Mouse (Mus musculus) forebrain, embryonic 14.5 days (tissue): ENCODE results near the gene Osbpl5. TPM values are rescaled to one million over a fixed set of nuclear protein-coding genes. Genes with fewer than 3 reads are reported as not detected.
"Not testable (repeated sequence)": the region's sequence is repeated elsewhere in the genome, so short reads cannot be mapped to it uniquely, and the experiment has no call there.

Experiments
- ATAC-seq: fragments of 200-750 bp; cut with Nextera tagmentation; 2 replicates; pipeline ENCODE4 v1.8.0; 2017; ENCODE audit warnings: mild to moderate bottlenecking, moderate library complexity
- DNase-seq: peaks from one replicate; pipeline ENCODE4 v3.0.0-alpha.2; 2015; ENCODE audit warnings: low spot score
- H3K27ac ChIP-seq: fragments of 300-500 bp; sonication (generic); 2 replicates; pipeline ENCODE4 v1.5.1; 2014; ENCODE audit warnings: low read depth, mild to moderate bottlenecking, control low read depth, low read length, moderate library complexity
- H3K27me3 ChIP-seq: fragments of 300-500 bp; sonication (generic); replicated peaks from 2 replicates; pipeline ENCODE4 v1.6.1; 2014; ENCODE audit warnings: low read length, control low read depth, mixed read lengths; ENCODE audit not compliant: control insufficient read depth, insufficient read depth
- H3K36me3 ChIP-seq: fragments of 300-500 bp; sonication (generic); 2 replicates; pipeline ENCODE4 v1.6.1; 2014; ENCODE audit warnings: low read length, control low read depth; ENCODE audit not compliant: control insufficient read depth, insufficient read depth
- H3K4me1 ChIP-seq: fragments of 300-500 bp; sonication (generic); 2 replicates; pipeline ENCODE4 v1.6.1; 2014; ENCODE audit warnings: antibody characterized with exemption, low read length, control low read depth; ENCODE audit not compliant: control insufficient read depth, insufficient read depth
- H3K4me2 ChIP-seq: fragments of 300-500 bp; sonication (generic); 2 replicates; pipeline ENCODE4 v1.6.1; 2014; ENCODE audit warnings: mild to moderate bottlenecking, control low read depth, low read length
- H3K4me3 ChIP-seq: fragments of 300-500 bp; sonication (generic); 2 replicates; pipeline ENCODE4 v1.5.1; 2014; ENCODE audit warnings: low read depth, low read length, control low read depth
- H3K9ac ChIP-seq: fragments of 300-500 bp; sonication (generic); 2 replicates; pipeline ENCODE4 v1.6.1; 2014; ENCODE audit warnings: mild to moderate bottlenecking, low read length, control low read depth, moderate library complexity
- H3K9me3 ChIP-seq: fragments of 300-500 bp; sonication (generic); replicated peaks from 2 replicates; pipeline ENCODE4 v1.6.1; 2016; ENCODE audit warnings: low read length, control low read depth, mixed read lengths; ENCODE audit not compliant: control insufficient read depth
- WGBS: fragments of 180-500 bp; shearing (Covaris S2); extraction: QIAGEN DNeasy Blood & Tissue Kit; methylation state at CpG from one replicate; pipeline ENCODE4 v1.1.7; 2014; 5-methylcytosine and 5-hydroxymethylcytosine counted together
- microRNA-seq: library from miRNA; unstranded; fragments of <30 nt; microRNA quantifications from one replicate; pipeline ENCODE4, GENCODE M21; 2016
- polyA plus RNA-seq: library from polyadenylated mRNA; unstranded; fragments of >200 nt; fragmentation: Nextera tagmentation; extraction: Ambion mirVana; gene quantifications from 2 replicates; pipeline ENCODE4 v1.2.1, GENCODE M21; 2014

Gene Osbpl5
- polyA plus RNA-seq, 1 experiment from 2014 or later: 25.8 TPM

GRCm38 (mm10) chr7:143649769-143650346 lies 106.9 kb downstream of the Osbpl5 start:
- DNase-seq, H3K36me3 ChIP-seq, H3K9ac ChIP-seq, H3K4me1 ChIP-seq, H3K9me3 ChIP-seq, H3K27me3 ChIP-seq, H3K27ac ChIP-seq: not testable (repeated sequence)
- 55% methylated on average over 10 of the region's 10 CpGs for WGBS
- ATAC-seq: peak; percentile 55
- peak overlapping the region; percentile 60 for H3K4me3 ChIP-seq
- H3K4me2 ChIP-seq: 0 out of 2 replicates have a peak overlapping the region, but pooled peaks have one; percentile 83

GRCm38 (mm10) chr7:143649034-143649768 lies 107.6 kb downstream of the Osbpl5 start, which contains the start of gene Tnfrsf22:
Gene Tnfrsf22, minus strand, starts transcription at chr7:143649661.
- Histone ChIP-seq H3K9me3 (no peaks in the 10 kb centered on the region), H3K36me3 (no peaks in the 10 kb centered on the region), H3K4me2 (peak within 1 kb of the TSS; percentile 83), H3K9ac (peak within 1 kb of the TSS; percentile 69), H3K4me3 (peak within 1 kb of the TSS; percentile 60), H3K4me1 (no peaks in the 10 kb centered on the region), H3K27ac (no peak within 1 kb of the TSS), H3K27me3 (no peaks in the 10 kb centered on the region)
- WGBS: 2% methylated on average over 39 of the region's 39 CpGs
- DNase-seq (peak; percentile 92), ATAC-seq (peak; percentile 100)

- not testable (repeated sequence) for H3K4me2 ChIP-seq, H3K4me1 ChIP-seq, H3K36me3 ChIP-seq, H3K9me3 ChIP-seq, H3K9ac ChIP-seq, H3K4me3 ChIP-seq, DNase-seq, H3K27me3 ChIP-seq, H3K27ac ChIP-seq, ATAC-seq
- WGBS: 91% methylated on average over 2 of the region's 2 CpGs
Observed at GRCm38 (mm10) chr7:143643949-143644348, 112.8 kb downstream of the Osbpl5 start.

Small RNA genes lying within 50 kb of the gene (microRNA-seq; reads per million reads assigned to microRNA genes)
- not detected for gene Gm22064

Other genes starting within 250 kb of the Osbpl5 start
- 179 and 180 TPM in 2 replicates for gene Nap1l4, start 207.9 kb downstream of the Osbpl5 start, polyA plus RNA-seq
- gene Cars, start 156.9 kb downstream of the Osbpl5 start, polyA plus RNA-seq: 51.5 and 59.2 TPM in 2 replicates
- gene Tnfrsf26, start 128.3 kb downstream of the Osbpl5 start, polyA plus RNA-seq: 0.10 TPM in 1 of 2 replicates, not detected in the other
- 2.5 and 3.2 TPM in 2 replicates for gene Tnfrsf22, start 107.3 kb downstream of the Osbpl5 start, polyA plus RNA-seq
- 0.24 and 0.56 TPM in 2 replicates for gene Tnfrsf23, start 71.1 kb downstream of the Osbpl5 start, polyA plus RNA-seq
- gene Mrgprg, start 10.0 kb upstream of the Osbpl5 start, polyA plus RNA-seq: not detected in 2 replicates
- gene Mrgpre, start 27.5 kb upstream of the Osbpl5 start, polyA plus RNA-seq: 2.6 and 3.6 TPM in 2 replicates
- gene Nadsyn1, start 65.9 kb upstream of the Osbpl5 start, polyA plus RNA-seq: 5.2 TPM in 2 replicates
- gene Dhcr7, start 66.2 kb upstream of the Osbpl5 start, polyA plus RNA-seq: 59.2 and 64.8 TPM in 2 replicates
- gene Gm498, start 109.9 kb upstream of the Osbpl5 start, polyA plus RNA-seq: not detected in 2 replicates
- 4.6 and 5.6 TPM in 2 replicates for gene Shank2, start 244.9 kb upstream of the Osbpl5 start, polyA plus RNA-seq